Mouse (Mus musculus) intestine, embryonic 16.5 days (tissue): ENCODE measurements around the gene Stra8. TPM values are rescaled to one million over a fixed set of nuclear protein-coding genes. Genes with fewer than 3 reads are reported as not detected.

Source experiments
- ATAC-seq: fragments of 200-750 bp; cut with Nextera tagmentation; 2 replicates; pipeline ENCODE4 v1.8.0; 2017; ENCODE audit warnings: moderate TSS enrichment, moderate library complexity
- H3K27ac ChIP-seq: fragments of 300-500 bp; sonication (generic); 2 replicates; pipeline ENCODE4 v1.5.1; 2014; ENCODE audit warnings: mild to moderate bottlenecking, low read length
- H3K27me3 ChIP-seq: fragments of 300-500 bp; sonication (generic); replicated peaks from 2 replicates; pipeline ENCODE4 v1.6.1; 2014; ENCODE audit warnings: low read length, control low read depth, mixed read lengths; ENCODE audit not compliant: control insufficient read depth, insufficient read depth
- H3K36me3 ChIP-seq: fragments of 300-500 bp; sonication (generic); 2 replicates; pipeline ENCODE4 v1.6.1; 2014; ENCODE audit warnings: low read length, control low read depth; ENCODE audit not compliant: control insufficient read depth, insufficient read depth
- H3K4me1 ChIP-seq: fragments of 300-500 bp; sonication (generic); 2 replicates; pipeline ENCODE4 v1.6.1; 2014; ENCODE audit warnings: low read length, control low read depth, mixed read lengths; ENCODE audit not compliant: control insufficient read depth, insufficient read depth
- H3K4me2 ChIP-seq: fragments of 300-500 bp; sonication (generic); 2 replicates; pipeline ENCODE4 v1.6.1; 2014; ENCODE audit warnings: low read depth, low read length, control low read depth
- H3K4me3 ChIP-seq: fragments of 300-500 bp; sonication (generic); 2 replicates; pipeline ENCODE4 v1.5.1; 2014; ENCODE audit warnings: mild to moderate bottlenecking, low read length
- H3K9ac ChIP-seq: fragments of 300-500 bp; sonication (generic); 2 replicates; pipeline ENCODE4 v1.6.1; 2014; ENCODE audit warnings: low read depth, low read length
- H3K9me3 ChIP-seq: fragments of 300-500 bp; sonication (generic); 2 replicates; pipeline ENCODE4 v1.6.1; 2016; ENCODE audit warnings: low read length, control low read depth; ENCODE audit not compliant: control insufficient read depth
- WGBS: fragments of 180-500 bp; shearing (Covaris S2); extraction: QIAGEN DNeasy Blood & Tissue Kit; methylation state at CpG from one replicate; pipeline ENCODE4 v1.1.7; 2014; 5-methylcytosine and 5-hydroxymethylcytosine counted together
- polyA plus RNA-seq: library from polyadenylated mRNA; unstranded; fragments of >200 nt; fragmentation: Nextera tagmentation; extraction: Ambion mirVana; gene quantifications from 2 replicates; pipeline ENCODE4 v1.2.1, GENCODE M21; 2015

Gene Stra8
- polyA plus RNA-seq, 1 experiment from 2014 or later = not detected

GRCm38 (mm10) chr6:34899127-34899526 lies 20.8 kb upstream of the Stra8 start:
- H3K36me3 ChIP-seq = peaks cover 11% of the 10 kb centered on the region
- no peaks in the 10 kb centered on the region for H3K27me3 ChIP-seq
- no peak overlapping the region for H3K27ac ChIP-seq
- peak; percentile 69 for ATAC-seq
- H3K4me1 ChIP-seq = no peaks in the 10 kb centered on the region
- no peak overlapping the region for H3K4me2 ChIP-seq
- H3K9ac ChIP-seq = no peak overlapping the region
- H3K4me3 ChIP-seq = no peak overlapping the region
- WGBS = 85% methylated on average over 2 of the region's 2 CpGs
- H3K9me3 ChIP-seq = no peaks in the 10 kb centered on the region

GRCm38 (mm10) chr6:34900990-34901389 lies 19.0 kb upstream of the Stra8 start:
- Histone ChIP-seq H3K27ac (no peak overlapping the region), H3K9ac (no peak overlapping the region), H3K4me2 (no peak overlapping the region), H3K27me3 (no peaks in the 10 kb centered on the region), H3K36me3 (peaks cover 8% of the 10 kb centered on the region), H3K4me1 (no peaks in the 10 kb centered on the region), H3K9me3 (no peaks in the 10 kb centered on the region), H3K4me3 (no peak overlapping the region)
- ATAC-seq = no peak
- WGBS = 73% methylated on average over 2 of the region's 2 CpGs

- H3K4me3 ChIP-seq = no peak overlapping the region
- no peak overlapping the region for H3K27ac ChIP-seq
- peaks cover 10% of the 10 kb centered on the region for H3K36me3 ChIP-seq
- H3K4me1 ChIP-seq = no peaks in the 10 kb centered on the region
- no peak overlapping the region for H3K4me2 ChIP-seq
- WGBS = 55% methylated on average over 9 of the region's 9 CpGs
- no peaks in the 10 kb centered on the region for H3K27me3 ChIP-seq
- H3K9me3 ChIP-seq = no peaks in the 10 kb centered on the region
- no peak overlapping the region for H3K9ac ChIP-seq
- ATAC-seq = no peak
These were observed 18.0 kb upstream of the Stra8 start for GRCm38 (mm10) chr6:34901911-34902444.

- Histone ChIP-seq H3K9me3 (no peaks in the 10 kb centered on the region), H3K9ac (no peak overlapping the region), H3K36me3 (peaks cover 6% of the 10 kb centered on the region), H3K27ac (no peak overlapping the region), H3K4me2 (no peak overlapping the region), H3K4me1 (no peaks in the 10 kb centered on the region), H3K4me3 (no peak overlapping the region), H3K27me3 (no peaks in the 10 kb centered on the region)
- no peak for ATAC-seq
- WGBS = 78% methylated on average over 7 of the region's 7 CpGs
These were observed 17.4 kb upstream of the Stra8 start for GRCm38 (mm10) chr6:34902578-34902977.

- no peaks in the 10 kb centered on the region for H3K27me3 ChIP-seq
- H3K4me1 ChIP-seq = no peaks in the 10 kb centered on the region
- 67% methylated on average over 5 of the region's 5 CpGs for WGBS
- H3K4me2 ChIP-seq = no peak overlapping the region
- no peak overlapping the region for H3K27ac ChIP-seq
- no peaks in the 10 kb centered on the region for H3K9me3 ChIP-seq
- no peak for ATAC-seq
- H3K36me3 ChIP-seq = peaks cover 12% of the 10 kb centered on the region
- H3K4me3 ChIP-seq = no peak overlapping the region
- H3K9ac ChIP-seq = no peak overlapping the region
These were observed 16.5 kb upstream of the Stra8 start for GRCm38 (mm10) chr6:34903441-34903840.

GRCm38 (mm10) chr6:34903851-34904250 lies 16.1 kb upstream of the Stra8 start:
- no peaks in the 10 kb centered on the region for H3K27me3 ChIP-seq
- no peaks in the 10 kb centered on the region for H3K4me1 ChIP-seq
- H3K9ac ChIP-seq = no peak overlapping the region
- H3K36me3 ChIP-seq = peaks cover 12% of the 10 kb centered on the region
- no peak overlapping the region for H3K27ac ChIP-seq
- WGBS = 91% methylated on average over 10 of the region's 10 CpGs
- ATAC-seq = no peak
- H3K9me3 ChIP-seq = no peaks in the 10 kb centered on the region
- no peak overlapping the region for H3K4me3 ChIP-seq
- H3K4me2 ChIP-seq = no peak overlapping the region

GRCm38 (mm10) chr6:34904361-34904760 lies 15.6 kb upstream of the Stra8 start:
- no peak for ATAC-seq
- Histone ChIP-seq H3K9ac (no peak overlapping the region), H3K4me2 (no peak overlapping the region), H3K4me1 (no peaks in the 10 kb centered on the region), H3K27ac (no peak overlapping the region), H3K4me3 (no peak overlapping the region), H3K36me3 (peaks cover 12% of the 10 kb centered on the region), H3K9me3 (no peaks in the 10 kb centered on the region), H3K27me3 (no peaks in the 10 kb centered on the region)
- WGBS = 84% methylated on average over 6 of the region's 6 CpGs

- no peak overlapping the region for H3K27ac ChIP-seq
- no peaks in the 10 kb centered on the region for H3K9me3 ChIP-seq
- 79% methylated on average over 2 of the region's 2 CpGs for WGBS
- H3K4me1 ChIP-seq = peaks cover 6% of the 10 kb centered on the region
- H3K4me3 ChIP-seq = no peak overlapping the region
- no peak overlapping the region for H3K9ac ChIP-seq
- H3K4me2 ChIP-seq = no peak overlapping the region
- ATAC-seq = no peak
- peaks cover 12% of the 10 kb centered on the region; the same call in 1 of the 2 replicates for H3K36me3 ChIP-seq
- no peaks in the 10 kb centered on the region for H3K27me3 ChIP-seq
These were observed 13.8 kb upstream of the Stra8 start for GRCm38 (mm10) chr6:34906125-34906524.

GRCm38 (mm10) chr6:34906661-34907060 lies 13.3 kb upstream of the Stra8 start:
- H3K4me3 ChIP-seq = no peak overlapping the region
- no peak overlapping the region for H3K27ac ChIP-seq
- H3K9me3 ChIP-seq = no peaks in the 10 kb centered on the region
- peaks cover 6% of the 10 kb centered on the region for H3K4me1 ChIP-seq
- no peak overlapping the region for H3K9ac ChIP-seq
- H3K27me3 ChIP-seq = no peaks in the 10 kb centered on the region
- H3K36me3 ChIP-seq = 0 out of 2 replicates have a peak, but pooled peaks cover 12% of the 10 kb centered on the region
- 92% methylated on average over 4 of the region's 4 CpGs for WGBS
- H3K4me2 ChIP-seq = no peak overlapping the region
- ATAC-seq = no peak

- Histone ChIP-seq H3K9me3 (no peaks in the 10 kb centered on the region), H3K4me3 (no peak overlapping the region), H3K4me1 (peaks cover 6% of the 10 kb centered on the region), H3K9ac (no peak overlapping the region), H3K4me2 (no peak overlapping the region), H3K36me3 (0 out of 2 replicates have a peak, but pooled peaks cover 12% of the 10 kb centered on the region), H3K27me3 (no peaks in the 10 kb centered on the region), H3K27ac (no peak overlapping the region)
- WGBS = 73% methylated on average over 2 of the region's 2 CpGs
- ATAC-seq = no peak
These were observed 12.8 kb upstream of the Stra8 start for GRCm38 (mm10) chr6:34907121-34907614.
